In genomic region chr8:87619118-87619517, GRCm38 (mm10) we compare ENCODE assay signal across 11 mouse cellular contexts. TPM values are rescaled to one million over a fixed set of nuclear protein-coding genes. Genes with fewer than 3 reads are reported as not detected.
DNase-seq lines count a peak whose midpoint lies in the region; ATAC-seq lines count a peak whose summit lies in the region.
"Had no signal": no experiment of that assay in that cellular context is flagged by ENCODE, and none has a peak within 500 bp of the region (broad histone marks: within the 10 kb centered on the region; RNA-seq: fewer than 3 reads in every experiment).

No protein-coding gene starts in this region.

- H3K36me3 ChIP-seq in hindbrain, embryonic 15.5 days = no peaks in the 10 kb centered on the region
- no peaks in the 10 kb centered on the region for H3K36me3 ChIP-seq in hindbrain, embryonic 12.5 days
- H3K36me3 ChIP-seq in intestine, embryonic 15.5 days = no peaks in the 10 kb centered on the region

- WGBS in hindbrain, embryonic 15.5 days = 52% methylated on average over 7 of the region's 7 CpGs
- WGBS in hindbrain, embryonic 12.5 days = 56% methylated on average over 7 of the region's 7 CpGs
- 37% methylated on average over 7 of the region's 7 CpGs for WGBS in intestine, embryonic 15.5 days

- H3K9me3 ChIP-seq in hindbrain, embryonic 15.5 days = no peaks in the 10 kb centered on the region
- H3K9me3 ChIP-seq in hindbrain, embryonic 12.5 days (replicated peaks) = no peaks in the 10 kb centered on the region
- no peaks in the 10 kb centered on the region for H3K9me3 ChIP-seq in intestine, embryonic 15.5 days

- ATAC-seq in hindbrain, embryonic 15.5 days (ENCODE audit: low FRiP score, low read depth) = no peak
- no peak for ATAC-seq in hindbrain, embryonic 12.5 days (ENCODE audit: low FRiP score)
- no peak for ATAC-seq in intestine, embryonic 15.5 days

- H3K27me3 ChIP-seq in hindbrain, embryonic 15.5 days = no peaks in the 10 kb centered on the region
- no peaks in the 10 kb centered on the region for H3K27me3 ChIP-seq in hindbrain, embryonic 12.5 days
- no peaks in the 10 kb centered on the region for H3K27me3 ChIP-seq in intestine, embryonic 15.5 days (replicated peaks)

- H3K4me1 ChIP-seq in hindbrain, embryonic 15.5 days (replicated peaks) = peaks cover 12% of the 10 kb centered on the region
- H3K4me1 ChIP-seq in hindbrain, embryonic 12.5 days = peaks cover 9% of the 10 kb centered on the region
- H3K4me1 ChIP-seq in intestine, embryonic 15.5 days (replicated peaks) = 0 out of 2 replicates have a peak, but pooled peaks cover 4% of the 10 kb centered on the region

- no peak overlapping the region for H3K4me2 ChIP-seq in hindbrain, embryonic 15.5 days
- no peak overlapping the region for H3K4me2 ChIP-seq in hindbrain, embryonic 12.5 days (replicated peaks)
- H3K4me2 ChIP-seq in intestine, embryonic 15.5 days (replicated peaks) = no peak overlapping the region

- DNase-seq in 416B (ENCODE audit: low read depth) (peak; percentile 1), ZHBTc4 (ENCODE audit: low read depth, low spot score) (peak; percentile 32), MN1 (ENCODE audit: low spot score) (no peak)
- peak; percentile 21 for DNase-seq in gastrocnemius, postnatal 25 days
- DNase-seq in spleen, postnatal 10 days (ENCODE audit: low spot score in 2 of 2) = no peak
- DNase-seq: heart, adult 11 months had no signal

- no peak overlapping the region for H3K9ac ChIP-seq in hindbrain, embryonic 15.5 days
- H3K9ac ChIP-seq in hindbrain, embryonic 12.5 days = no peak overlapping the region
- no peak overlapping the region for H3K9ac ChIP-seq in intestine, embryonic 15.5 days

- H3K4me3 ChIP-seq in hindbrain, embryonic 15.5 days = no peak overlapping the region
- H3K4me3 ChIP-seq in hindbrain, embryonic 12.5 days = no peak overlapping the region
- H3K4me3 ChIP-seq in intestine, embryonic 15.5 days (replicated peaks) = no peak overlapping the region

- H3K27ac ChIP-seq in hindbrain, embryonic 15.5 days (replicated peaks) = 0 out of 2 replicates have a peak overlapping the region, but pooled peaks have one; percentile 11
- H3K27ac ChIP-seq in hindbrain, embryonic 12.5 days = no peak overlapping the region
- no peak overlapping the region for H3K27ac ChIP-seq in intestine, embryonic 15.5 days

RNA-seq across cellular contexts. Expression of gene 4933402J07Rik, which starts 55.5 kb away (rescaled TPM):
- not detected in 2 replicates for polyA plus RNA-seq in hindbrain, embryonic 15.5 days (2015; fragmentation: Nextera tagmentation; extraction: Ambion mirVana)
- not detected in 2 replicates for polyA plus RNA-seq in hindbrain, embryonic 12.5 days (2016; fragmentation: Nextera tagmentation; extraction: Ambion mirVana)
- total RNA-seq in gastrocnemius, postnatal 25 days (2021) = not detected
- polyA plus RNA-seq in intestine, embryonic 15.5 days (2015; fragmentation: Nextera tagmentation; extraction: Ambion mirVana) = not detected in 2 replicates
- polyA plus RNA-seq: limb, embryonic 14.5 days; neural tube, embryonic 14.5 days had no signal

Comparison
In these comparisons a context has a peak if more than half of its experiments do, and no peak if none do; other contexts are left out.
1. DNase-seq: peak in 416B (single experiment), ZHBTc4 (single experiment) and gastrocnemius, postnatal 25 days (single experiment); none in MN1 (single experiment) and spleen, postnatal 10 days (0 of 2).